Mouse (Mus musculus) embryonic facial prominence, embryonic 14.5 days (tissue): ENCODE measurements at regions not wholly inside any gene's neighbourhood (a gene's known extent, or its start where the extent isn't known, plus 50 kb on each side); places are given as distances from the start of the nearest gene placed in this dataset.

Experiments used
- ATAC-seq: fragments of 200-750 bp; cut with Nextera tagmentation; 2 replicates; pipeline ENCODE4 v1.8.0; 2017; ENCODE audit warnings: low read depth, moderate number of reproducible peaks, moderate TSS enrichment
- DNase-seq: peaks from one replicate; pipeline ENCODE4 v3.0.0-alpha.2; 2015; ENCODE audit warnings: low spot score
- H3K27ac ChIP-seq: fragments of 300-500 bp; sonication (generic); replicated peaks from 2 replicates; pipeline ENCODE4 v1.5.1; 2014; ENCODE audit warnings: low read depth, mild to moderate bottlenecking, low read length, moderate library complexity
- H3K27me3 ChIP-seq: fragments of 300-500 bp; sonication (generic); replicated peaks from 2 replicates; pipeline ENCODE4 v1.6.1; 2014; ENCODE audit warnings: low read length; ENCODE audit not compliant: control insufficient read depth, insufficient read depth
- H3K36me3 ChIP-seq: fragments of 300-500 bp; sonication (generic); 2 replicates; pipeline ENCODE4 v1.6.1; 2014; ENCODE audit warnings: low read length, mixed read lengths; ENCODE audit not compliant: control insufficient read depth, insufficient read depth
- H3K4me1 ChIP-seq: fragments of 300-500 bp; sonication (generic); 2 replicates; pipeline ENCODE4 v1.6.1; 2014; ENCODE audit warnings: antibody characterized with exemption, low read length; ENCODE audit not compliant: control insufficient read depth, insufficient read depth
- H3K4me2 ChIP-seq: fragments of 300-500 bp; sonication (generic); 2 replicates; pipeline ENCODE4 v1.6.1; 2014; ENCODE audit warnings: low read depth, mild to moderate bottlenecking, low read length, moderate library complexity, mixed read lengths
- H3K4me3 ChIP-seq: fragments of 300-500 bp; sonication (generic); 2 replicates; pipeline ENCODE4 v1.5.1; 2014; ENCODE audit warnings: low read depth, mild to moderate bottlenecking, low read length
- H3K9ac ChIP-seq: fragments of 300-500 bp; sonication (generic); 2 replicates; pipeline ENCODE4 v1.6.1; 2014; ENCODE audit warnings: low read depth, mild to moderate bottlenecking, low read length, moderate library complexity, mixed read lengths
- H3K9me3 ChIP-seq: fragments of 300-500 bp; sonication (generic); 2 replicates; pipeline ENCODE4 v1.6.1; 2016; ENCODE audit warnings: low read length; ENCODE audit not compliant: control insufficient read depth

DNA sequence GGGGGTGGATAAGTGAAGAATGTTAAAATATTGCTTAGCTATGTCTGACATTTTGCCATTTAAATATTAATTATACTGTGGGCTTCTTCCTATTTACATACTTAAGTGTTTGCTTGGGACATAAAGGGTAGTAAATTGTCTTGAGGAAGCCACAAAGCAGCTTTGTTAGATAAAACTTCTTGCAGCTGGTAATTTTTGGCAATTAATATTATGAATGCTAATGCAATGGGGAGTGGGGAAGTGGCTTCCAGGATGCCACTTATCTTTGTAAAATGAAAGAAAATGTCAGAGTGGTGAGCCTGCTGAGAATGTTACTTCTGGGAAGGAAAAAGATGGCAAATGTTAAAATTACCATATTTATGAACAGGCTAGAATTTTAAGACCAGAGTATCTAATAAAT, 511.2 kb upstream of the Gm12666 start:
- ATAC-seq (no peak), DNase-seq (no peak)
- H3K9me3 ChIP-seq: no peaks in the 10 kb centered on the region
- no peaks in the 10 kb centered on the region for H3K36me3 ChIP-seq
- no peaks in the 10 kb centered on the region for H3K4me1 ChIP-seq
- no peaks in the 10 kb centered on the region for H3K27me3 ChIP-seq
- H3K4me2 ChIP-seq: no peak overlapping the region
- no peak overlapping the region for H3K27ac ChIP-seq
- H3K9ac ChIP-seq: no peak overlapping the region
- no peak overlapping the region for H3K4me3 ChIP-seq
